Mouse (Mus musculus): Measurements from ENCODE around the gene Chchd10. TPM values are rescaled to one million over a fixed set of nuclear protein-coding genes. Genes with fewer than 3 reads are reported as not detected.

Gene Chchd10
- polyA plus RNA-seq, 3 experiments from 2014 or later, result 5.3 to 15.4 (median 11.3) TPM

GRCm38 (mm10) chr10:75951424-75952050 lies 18.6 kb downstream of the Chchd10 start:
- peak; percentile 69 for ATAC-seq

DNA sequence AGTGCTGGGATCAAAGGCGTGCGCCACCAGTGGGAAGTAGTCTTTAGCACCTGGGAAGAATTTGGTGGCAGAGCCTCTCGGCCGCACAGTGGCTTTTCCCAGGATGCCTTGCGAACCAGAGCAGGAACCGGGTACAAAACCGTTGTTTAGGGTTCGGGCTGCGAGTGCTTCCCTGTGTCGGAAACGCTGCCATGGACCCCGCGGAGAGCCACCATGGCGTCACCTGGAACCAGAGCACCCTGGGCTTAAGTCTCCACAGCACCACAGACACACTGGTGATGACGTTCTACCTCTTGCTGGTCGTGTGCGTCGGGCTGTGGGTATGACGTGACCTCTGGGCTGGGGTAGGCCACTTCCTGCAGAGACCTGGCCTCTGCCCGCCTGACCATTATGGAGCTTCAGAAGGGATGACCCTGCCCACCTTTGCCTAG lies 21.5 kb downstream of the Chchd10 start, which contains the start of gene Gm5134:
Gene Gm5134 (plus strand): TSS at position 134 of the 431 bp plus-strand sequence.
- ATAC-seq, result peak; percentile 47

DNA sequence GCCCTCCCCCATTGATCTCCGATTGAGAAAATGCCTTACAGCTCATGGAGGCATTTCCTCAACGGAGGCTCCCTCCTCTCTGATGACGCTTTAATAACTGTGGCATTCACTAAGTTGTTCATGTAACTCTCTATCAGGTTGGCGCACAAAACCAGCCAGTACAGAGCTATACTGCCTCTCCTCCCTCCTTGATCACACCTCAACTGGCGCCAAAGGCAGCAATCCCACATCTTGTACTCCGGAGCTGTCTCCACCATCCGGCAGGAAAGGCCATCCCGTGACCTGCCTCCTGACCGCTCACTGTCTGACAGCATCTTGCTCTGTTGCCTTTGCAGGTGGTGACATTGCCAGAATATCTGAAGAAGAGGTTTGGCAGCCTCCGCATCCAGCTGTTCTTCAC lies 40.9 kb downstream of the Chchd10 start:
- ATAC-seq, result no peak

- ATAC-seq, result peak; percentile 81
Measured at GRCm38 (mm10) chr10:75975216-75975615, 42.3 kb downstream of the Chchd10 start.

DNA sequence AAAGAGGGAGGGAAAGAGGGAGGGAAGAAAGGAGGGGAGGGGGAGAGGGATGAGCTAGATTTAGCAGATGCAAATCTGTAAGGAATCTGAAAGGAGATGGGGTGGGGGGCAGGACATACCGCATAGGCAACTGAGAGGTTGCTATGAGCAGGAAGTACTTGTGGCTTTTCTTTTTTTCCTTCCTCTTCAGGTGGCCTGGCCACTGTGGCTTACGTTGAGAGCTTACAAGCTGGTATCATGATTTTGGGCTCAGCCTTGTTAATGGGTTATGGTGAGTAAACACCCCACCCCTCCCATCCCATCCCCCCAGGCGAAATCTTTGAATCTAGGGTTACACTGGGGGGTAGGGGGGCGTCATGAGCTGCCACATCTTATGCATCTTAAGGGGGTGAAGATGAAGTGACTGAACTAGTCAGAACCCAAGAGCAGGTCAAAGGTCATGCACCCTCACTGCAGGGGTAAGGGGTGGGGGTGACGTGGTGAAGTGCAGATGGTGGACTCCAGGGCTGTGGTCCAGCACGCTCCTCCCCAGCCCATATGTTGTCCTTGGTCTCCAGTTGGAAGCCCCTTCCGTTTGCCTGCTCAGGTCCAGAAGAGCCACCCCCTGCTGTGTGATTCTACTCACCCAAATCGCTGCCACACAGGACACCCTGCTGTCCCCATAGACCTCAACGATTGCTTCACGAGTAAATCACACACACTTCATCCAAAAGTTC lies 45.3 kb downstream of the Chchd10 start:
- ATAC-seq, result peak; percentile 61

- ATAC-seq, result no peak
Measured at GRCm38 (mm10) chr10:75978835-75979157, 45.9 kb downstream of the Chchd10 start.

DNA sequence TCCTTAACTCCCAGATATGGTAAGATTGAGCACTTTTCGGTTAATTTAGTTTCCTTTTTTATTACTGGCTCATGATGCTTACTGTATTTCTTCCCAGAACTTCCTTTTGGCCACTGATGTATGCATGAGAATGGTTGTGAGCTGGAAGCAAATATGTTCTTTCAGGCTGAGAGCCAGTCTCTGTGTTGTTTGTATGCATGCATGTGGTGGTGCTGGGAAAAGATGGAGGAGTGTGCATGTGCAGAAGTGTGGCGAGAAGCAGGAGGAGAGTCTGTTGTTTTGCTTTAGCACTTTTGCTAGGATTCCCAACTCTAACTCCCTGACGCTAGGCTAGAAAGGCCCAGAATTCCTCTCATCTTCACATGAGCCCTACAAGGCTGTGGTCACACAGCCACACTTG lies 46.5 kb downstream of the Chchd10 start:
- ATAC-seq, result no peak

Other genes with a start within 250 kb of the Chchd10 start
- 10 to 100 TPM; 24.8 to 27.1 (median 26.2) TPM for gene Cabin1, start 168.8 kb upstream of the Chchd10 start, polyA plus RNA-seq (2017; shearing (Covaris generic))
- gene Ddt, start 159.7 kb upstream of the Chchd10 start, polyA plus RNA-seq (2017; shearing (Covaris generic)), result 10 to 100 TPM; 63.4 to 95.0 (median 86.4) TPM
- gene Gm20441, start 152.2 kb upstream of the Chchd10 start, polyA plus RNA-seq (2017; shearing (Covaris generic)), result not detected
- gene Gstt3, start 151.7 kb upstream of the Chchd10 start, polyA plus RNA-seq (2017; shearing (Covaris generic)), result 10 to 100 TPM in 1 of 3 experiments, 1 to 10 TPM in 2; 9.0 to 12.7 (median 9.3) TPM
- gene Gstt1, start 134.5 kb upstream of the Chchd10 start, polyA plus RNA-seq (2017; shearing (Covaris generic)), result 1 to 10 TPM; 1.7 to 3.6 (median 2.2) TPM
- not detected for gene Gstt4, start 110.6 kb upstream of the Chchd10 start, polyA plus RNA-seq (2017; shearing (Covaris generic))
- gene Gstt2, start 95.7 kb upstream of the Chchd10 start, polyA plus RNA-seq (2017; shearing (Covaris generic)), result 10 to 100 TPM; 52.2 to 69.9 (median 64.5) TPM
- gene Mif, start 72.9 kb upstream of the Chchd10 start, polyA plus RNA-seq (2017; shearing (Covaris generic)), result 100 to 1,000 TPM; 423 to 560 (median 495) TPM
- gene Derl3, start 39.7 kb upstream of the Chchd10 start, polyA plus RNA-seq (2017; shearing (Covaris generic)), result 1 to 10 TPM in 1 of 3 experiments, under 1 TPM in 2; 0.39 to 3.3 (median 0.73) TPM
- gene Smarcb1, start 11.5 kb upstream of the Chchd10 start, polyA plus RNA-seq (2017; shearing (Covaris generic)), result 100 to 1,000 TPM in 2 of 3 experiments, 10 to 100 TPM in 1; 89.2 to 126 (median 106) TPM
- gene Mmp11, start 3.4 kb downstream of the Chchd10 start, polyA plus RNA-seq (2017; shearing (Covaris generic)), result 1 to 10 TPM in 2 of 3 experiments, under 1 TPM in 1; 0.91 to 7.7 (median 4.4) TPM
- not detected for gene Gm867, start 7.5 kb downstream of the Chchd10 start, polyA plus RNA-seq (2017; shearing (Covaris generic))
- gene Vpreb3, start 9.9 kb downstream of the Chchd10 start, polyA plus RNA-seq (2017; shearing (Covaris generic)), result under 1 TPM in 1 of 3 experiments, not detected in 2; 0.99 TPM
- 1 to 10 TPM in 1 of 3 experiments, under 1 TPM in 2; 0.30 to 1.7 (median 0.58) TPM for gene Gm5134, start 21.4 kb downstream of the Chchd10 start, polyA plus RNA-seq (2017; shearing (Covaris generic))
- 10 to 100 TPM in 1 of 3 experiments, 1 to 10 TPM in 2; 9.6 to 10.3 (median 9.9) TPM for gene Zfp280b, start 99.5 kb downstream of the Chchd10 start, polyA plus RNA-seq (2017; shearing (Covaris generic))
- not detected for gene Slc5a4b, start 177.8 kb downstream of the Chchd10 start, polyA plus RNA-seq (2017; shearing (Covaris generic))
- gene Slc5a4a, start 214.3 kb downstream of the Chchd10 start, polyA plus RNA-seq (2017; shearing (Covaris generic)), result not detected